Mouse (Mus musculus) testis, adult 2 months (tissue): ENCODE measurements around the gene Olfr118. TPM values are rescaled to one million over a fixed set of nuclear protein-coding genes. Genes with fewer than 3 reads are reported as not detected.
"Not testable (repeated sequence)": the region's sequence is repeated elsewhere in the genome, so short reads cannot be mapped to it uniquely, and the experiment has no call there.

Source experiments
- H3K27ac ChIP-seq: fragments of 200-500 bp; 2 replicates; pipeline ENCODE4 v1.5.1; 2012; ENCODE audit warnings: low read depth, low read length; ENCODE audit not compliant: control insufficient read depth, insufficient read depth
- H3K27me3 ChIP-seq: fragments of 200-500 bp; 2 replicates; pipeline ENCODE4 v1.6.1; 2012; ENCODE audit warnings: mild to moderate bottlenecking, low read length, moderate library complexity; ENCODE audit not compliant: control insufficient read depth, insufficient read depth
- H3K36me3 ChIP-seq: fragments of 200-500 bp; 2 replicates; pipeline ENCODE4 v1.6.1; 2012; ENCODE audit warnings: mild to moderate bottlenecking, low read length; ENCODE audit not compliant: control insufficient read depth, insufficient read depth
- H3K4me1 ChIP-seq: fragments of 200-500 bp; 2 replicates; pipeline ENCODE4 v1.6.1; 2012; ENCODE audit warnings: low read length; ENCODE audit not compliant: control insufficient read depth, insufficient read depth
- H3K4me3 ChIP-seq: fragments of 200-500 bp; 2 replicates; pipeline ENCODE4 v1.5.1; 2012; ENCODE audit warnings: low read depth, mild to moderate bottlenecking, low read length, moderate library complexity, mixed read lengths; ENCODE audit not compliant: control insufficient read depth
- CTCF ChIP-seq: fragments of 200-500 bp; IDR thresholded peaks from 2 replicates; pipeline ENCODE4 v1.5.1; 2012; ENCODE audit warnings: low read depth, mild to moderate bottlenecking, inconsistent platforms, low read length, moderate library complexity; ENCODE audit not compliant: control insufficient read depth, insufficient read depth, insufficient replicate concordance
- POLR2A ChIP-seq: fragments of 200-500 bp; IDR thresholded peaks from 2 replicates; pipeline ENCODE4 v1.6.1; 2012; ENCODE audit warnings: low read depth, mild to moderate bottlenecking, inconsistent platforms, low read length, moderate library complexity; ENCODE audit not compliant: control insufficient read depth
- polyA plus RNA-seq: library from polyadenylated mRNA; depleted of rRNA; stranded (reverse); fragments of >200 nt; gene quantifications from 2 replicates; pipeline ENCODE4 v1.2.3, GENCODE M21; 2012; rRNA removed

Olfr118 gene
- not detected in 2 replicates for polyA plus RNA-seq

DNA sequence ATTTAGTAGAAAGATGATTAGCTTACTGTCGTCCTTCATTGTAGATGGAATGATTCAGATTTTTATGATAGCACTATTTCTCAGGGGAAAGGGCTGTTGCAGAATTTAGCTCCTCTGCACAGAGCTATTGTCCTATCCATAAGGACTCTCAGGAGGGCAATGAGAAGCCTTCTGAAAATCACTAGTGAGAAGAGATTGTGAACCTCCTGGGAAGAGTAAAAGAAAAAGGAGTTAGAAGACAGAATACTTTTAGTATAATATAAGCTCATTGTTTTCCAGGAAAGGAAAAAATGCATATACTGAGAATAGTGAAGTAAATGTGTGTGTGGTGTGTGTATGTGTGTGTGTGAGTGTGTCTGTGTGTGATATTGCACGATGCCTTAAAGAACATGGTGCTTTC is at the start of gene Olfr118:
Gene Olfr118, plus strand, starts transcription at position 301 of the 400 bp plus-strand sequence.
- TF ChIP-seq CTCF (no peak), POLR2A (no peak)
- Histone ChIP-seq H3K4me1 (no peaks in the 10 kb centered on the region), H3K36me3 (no peaks in the 10 kb centered on the region), H3K4me3 (no peak within 1 kb of the TSS), H3K27me3 (no peaks in the 10 kb centered on the region), H3K27ac (no peak within 1 kb of the TSS)

DNA sequence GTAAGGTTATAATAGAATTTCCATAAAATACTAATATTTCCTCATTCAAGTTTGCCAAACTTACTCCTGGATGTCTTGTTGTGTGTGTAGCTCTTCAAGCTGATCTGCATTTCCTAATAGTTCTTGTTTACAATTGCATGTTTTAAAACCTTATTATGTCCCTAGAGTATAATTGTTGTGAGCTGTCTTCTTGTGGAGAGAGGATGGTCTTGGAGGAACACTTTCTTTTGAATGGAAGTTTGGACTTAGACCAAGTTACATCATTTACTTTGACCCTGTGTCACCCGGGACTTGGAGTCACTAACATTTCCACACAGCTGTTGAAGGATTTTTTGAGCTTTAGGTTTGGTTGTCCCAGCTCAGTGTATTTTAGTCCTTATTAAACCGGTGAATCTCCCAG is 39.8 kb upstream of the Olfr118 start, which contains the start of the genes Olfr115 and Olfr116:
Gene Olfr115, minus strand, starts transcription at position 101 of the 400 bp plus-strand sequence.
Gene Olfr116, minus strand, starts transcription at position 191 of the 400 bp plus-strand sequence.
- no peak within 1 kb of the TSS for H3K27ac ChIP-seq
- no peaks in the 10 kb centered on the region for H3K36me3 ChIP-seq
- no peaks in the 10 kb centered on the region for H3K4me1 ChIP-seq
- H3K4me3 ChIP-seq, result no peak within 1 kb of the TSS
- TF ChIP-seq POLR2A (no peak), CTCF (no peak)
- no peaks in the 10 kb centered on the region for H3K27me3 ChIP-seq

DNA sequence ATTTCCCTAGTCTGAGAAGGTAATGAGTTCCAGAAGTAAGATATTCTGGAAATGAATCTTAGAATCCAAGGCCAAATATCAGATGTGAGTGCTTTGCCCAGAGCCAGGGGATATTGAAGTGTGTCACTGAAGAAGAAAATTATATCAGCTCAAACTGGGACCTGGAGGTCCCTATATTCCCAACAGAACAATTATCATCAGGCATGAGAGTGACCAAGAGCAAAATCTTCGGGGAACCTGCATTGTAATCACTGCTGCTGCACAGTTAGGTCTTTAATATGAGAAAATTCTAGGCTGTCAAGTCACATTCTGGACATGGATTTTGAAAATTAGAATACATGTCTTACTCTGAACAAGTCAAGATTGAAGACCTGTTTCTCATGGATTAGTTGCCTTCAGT is 3.1 kb upstream of the Olfr118 start, which contains the start of gene Olfr117:
Gene Olfr117, minus strand, starts transcription at position 101 of the 400 bp plus-strand sequence.
- Histone ChIP-seq H3K27me3 (no peaks in the 10 kb centered on the region), H3K27ac (no peak within 1 kb of the TSS), H3K4me3 (no peak within 1 kb of the TSS), H3K4me1 (no peaks in the 10 kb centered on the region), H3K36me3 (no peaks in the 10 kb centered on the region)
- TF ChIP-seq CTCF, result no peak
- no peak for TF ChIP-seq POLR2A

DNA sequence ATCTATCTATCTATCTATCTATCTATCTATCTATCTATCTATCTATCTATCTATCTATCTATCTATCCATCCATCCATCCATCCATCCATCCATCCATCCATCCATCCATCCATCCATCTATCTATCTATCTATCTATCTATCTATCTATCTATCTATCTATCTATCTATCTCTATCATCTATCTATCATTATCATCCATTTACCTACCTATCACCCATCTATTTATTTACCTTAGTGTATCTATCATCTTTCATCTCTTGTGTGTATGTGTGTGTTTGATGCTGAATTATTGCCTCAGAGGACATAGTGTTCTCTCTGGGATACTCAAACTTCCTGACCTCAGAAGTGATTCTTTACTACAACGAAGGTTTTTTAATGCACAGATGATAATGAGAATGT is 29.5 kb downstream of the Olfr118 start, which contains the start of gene Olfr119:
Gene Olfr119, plus strand, starts transcription at position 301 of the 400 bp plus-strand sequence.
- not testable (repeated sequence) for H3K4me3 ChIP-seq, H3K4me1 ChIP-seq, H3K36me3 ChIP-seq, H3K27ac ChIP-seq, H3K27me3 ChIP-seq

DNA sequence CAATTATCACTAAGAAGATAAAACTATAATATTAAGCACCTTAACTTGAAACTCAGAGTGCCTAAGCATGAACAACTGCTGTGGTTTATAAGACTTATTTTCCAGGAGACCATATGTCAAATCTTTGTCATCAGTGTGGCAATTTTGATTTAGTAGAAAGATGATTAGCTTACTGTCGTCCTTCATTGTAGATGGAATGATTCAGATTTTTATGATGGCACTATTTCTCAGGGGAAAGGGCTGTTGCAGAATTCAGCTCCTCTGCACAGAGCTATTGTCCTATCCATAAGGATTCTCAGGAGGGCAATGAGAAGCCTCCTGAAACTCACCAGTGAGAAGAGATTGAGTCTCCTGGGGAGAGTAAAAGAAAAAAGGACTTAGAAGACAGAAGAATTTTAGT is 54.7 kb downstream of the Olfr118 start, which contains the start of gene Olfr120:
Gene Olfr120, plus strand, starts transcription at position 301 of the 400 bp plus-strand sequence.
- Histone ChIP-seq H3K4me3 (no peak within 1 kb of the TSS), H3K27me3 (no peaks in the 10 kb centered on the region), H3K36me3 (no peaks in the 10 kb centered on the region), H3K4me1 (no peaks in the 10 kb centered on the region), H3K27ac (no peak within 1 kb of the TSS)
- TF ChIP-seq CTCF (no peak), POLR2A (no peak)

Other genes with a start within 250 kb of the Olfr118 start
- gene Olfr108, start 221.5 kb upstream of the Olfr118 start, polyA plus RNA-seq, result not detected in 2 replicates
- not detected in 2 replicates for gene Olfr109, start 208.1 kb upstream of the Olfr118 start, polyA plus RNA-seq
- gene H2-M2, start 183.4 kb upstream of the Olfr118 start, polyA plus RNA-seq, result not detected in 2 replicates
- gene Olfr110, start 174.5 kb upstream of the Olfr118 start, polyA plus RNA-seq, result not detected in 2 replicates
- gene Olfr111, start 159.0 kb upstream of the Olfr118 start, polyA plus RNA-seq, result not detected in 2 replicates
- gene Olfr112, start 97.5 kb upstream of the Olfr118 start, polyA plus RNA-seq, result 19.3 and 26.9 TPM in 2 replicates
- not detected in 2 replicates for gene Olfr113, start 89.3 kb upstream of the Olfr118 start, polyA plus RNA-seq
- gene Olfr114, start 74.2 kb upstream of the Olfr118 start, polyA plus RNA-seq, result not detected in 2 replicates
- gene Olfr115, start 39.9 kb upstream of the Olfr118 start, polyA plus RNA-seq, result 0.11 TPM in 1 of 2 replicates, not detected in the other
- 0.11 TPM in 1 of 2 replicates, not detected in the other for gene Olfr116, start 39.8 kb upstream of the Olfr118 start, polyA plus RNA-seq
- gene Olfr117, start 3.2 kb upstream of the Olfr118 start, polyA plus RNA-seq, result not detected in 2 replicates
- not detected in 2 replicates for gene Olfr119, start 29.6 kb downstream of the Olfr118 start, polyA plus RNA-seq
- gene Olfr120, start 54.8 kb downstream of the Olfr118 start, polyA plus RNA-seq, result not detected in 2 replicates
- gene Olfr121, start 81.9 kb downstream of the Olfr118 start, polyA plus RNA-seq, result not detected in 2 replicates
- not detected in 2 replicates for gene Olfr122, start 101.6 kb downstream of the Olfr118 start, polyA plus RNA-seq
- gene Olfr123, start 126.5 kb downstream of the Olfr118 start, polyA plus RNA-seq, result 0.15 TPM in 1 of 2 replicates, not detected in the other
- not detected in 2 replicates for gene Olfr124, start 132.9 kb downstream of the Olfr118 start, polyA plus RNA-seq
- not detected in 2 replicates for gene Olfr125, start 166.0 kb downstream of the Olfr118 start, polyA plus RNA-seq
- gene Olfr126, start 180.5 kb downstream of the Olfr118 start, polyA plus RNA-seq, result 0.47 and 0.96 TPM in 2 replicates
- gene Olfr127, start 233.4 kb downstream of the Olfr118 start, polyA plus RNA-seq, result 1.9 and 2.9 TPM in 2 replicates